Mouse (Mus musculus): ENCODE data around the gene Cd2ap.

GRCm38 (mm10) chr17:42857506-42857905, 19.0 kb downstream of the Cd2ap start:
- TF ChIP-seq USF1 (IDR thresholded peaks at IDR 0.05; ENCODE audit: low read depth, low read length) (no peak), ZMIZ1 (IDR thresholded peaks at IDR 0.05; ENCODE audit: low read depth, low read length) (no peak), NELFE (IDR thresholded peaks at IDR 0.05; ENCODE audit: low read depth, low read length) (no peak), MEF2A (IDR thresholded peaks at IDR 0.05; ENCODE audit: extremely low read depth, insufficient replicate concordance, low read depth, low read length, poor library complexity, severe bottlenecking) (no peak), CTCF (IDR thresholded peaks at IDR 0.05 in 2 of 3, conservative IDR thresholded peaks at IDR 0.05 in 1 of 3; ENCODE audit: control insufficient read depth in 1 of 3, insufficient read depth in 1 of 3, low read depth in 2 of 3, low read length in 3 of 3, poor library complexity in 1 of 3, severe bottlenecking in 1 of 3) (no peak), POLR2A (IDR thresholded peaks at IDR 0.05; ENCODE audit: control insufficient read depth in 1 of 2, insufficient read depth in 1 of 2, low read depth in 1 of 2, low read length in 2 of 2, poor library complexity in 1 of 2) (no peak), EP300 (IDR thresholded peaks at IDR 0.05; ENCODE audit: low read depth in 1 of 2, low read length in 2 of 2) (no peak), ZC3H11A (IDR thresholded peaks at IDR 0.05; ENCODE audit: low read depth, low read length) (no peak), GABPA (IDR thresholded peaks at IDR 0.05; ENCODE audit: low read depth, low read length) (no peak), MAZ (IDR thresholded peaks at IDR 0.05; ENCODE audit: low read depth, low read length) (no peak), GATA1 (IDR thresholded peaks at IDR 0.05; ENCODE audit: low read depth, low read length) (no peak)

All from MEL (cell line).